Mouse (Mus musculus) midbrain, embryonic 13.5 days (tissue): Measurements from ENCODE around the gene Bmpr1b. TPM values are rescaled to one million over a fixed set of nuclear protein-coding genes. Genes with fewer than 3 reads are reported as not detected.

ENCODE experiments used
- ATAC-seq: fragments of 200-750 bp; cut with Nextera tagmentation; 2 replicates; pipeline ENCODE4 v1.8.0; 2017; ENCODE audit warnings: mild to moderate bottlenecking, moderate TSS enrichment, moderate library complexity
- H3K27ac ChIP-seq: fragments of 300-500 bp; sonication (generic); 2 replicates; pipeline ENCODE4 v1.5.1; 2015; ENCODE audit warnings: inconsistent platforms, mild to moderate bottlenecking, moderate library complexity
- H3K27me3 ChIP-seq: fragments of 300-500 bp; sonication (generic); 2 replicates; pipeline ENCODE4 v1.6.1; 2015; ENCODE audit warnings: mild to moderate bottlenecking, inconsistent platforms
- H3K36me3 ChIP-seq: fragments of 300-500 bp; sonication (generic); 2 replicates; pipeline ENCODE4 v1.6.1; 2015; ENCODE audit warnings: mild to moderate bottlenecking, inconsistent platforms
- H3K4me1 ChIP-seq: fragments of 300-500 bp; sonication (generic); replicated peaks from 2 replicates; pipeline ENCODE4 v1.6.1; 2015; ENCODE audit warnings: inconsistent platforms
- H3K4me2 ChIP-seq: fragments of 300-500 bp; sonication (generic); replicated peaks from 2 replicates; pipeline ENCODE4 v1.6.1; 2015; ENCODE audit warnings: moderate library complexity, mild to moderate bottlenecking, inconsistent platforms
- H3K4me3 ChIP-seq: fragments of 300-500 bp; sonication (generic); replicated peaks from 2 replicates; pipeline ENCODE4 v1.5.1; 2015; ENCODE audit warnings: mild to moderate bottlenecking, inconsistent platforms
- H3K9ac ChIP-seq: fragments of 300-500 bp; sonication (generic); replicated peaks from 2 replicates; pipeline ENCODE4 v1.6.1; 2015; ENCODE audit warnings: mild to moderate bottlenecking, inconsistent platforms
- H3K9me3 ChIP-seq: fragments of 300-500 bp; sonication (generic); 2 replicates; pipeline ENCODE4 v1.6.1; 2016; ENCODE audit warnings: mild to moderate bottlenecking, inconsistent platforms
- WGBS: fragments of 180-500 bp; shearing (Covaris S2); methylation state at CpG from one replicate; pipeline ENCODE4 v1.1.7; 2015; 5-methylcytosine and 5-hydroxymethylcytosine counted together
- polyA plus RNA-seq: library from polyadenylated mRNA; unstranded; fragments of >200 nt; fragmentation: Nextera tagmentation; extraction: Ambion mirVana; gene quantifications from 2 replicates; pipeline ENCODE4 v1.2.1, GENCODE M21; 2015

Gene Bmpr1b
- polyA plus RNA-seq, 1 experiment from 2014 or later, result 2.8 TPM

- no peak overlapping the region for H3K4me3 ChIP-seq
- 0 out of 2 replicates have a peak, but pooled peaks cover 5% of the 10 kb centered on the region for H3K4me1 ChIP-seq
- no peak overlapping the region for H3K4me2 ChIP-seq
- H3K9ac ChIP-seq, result no peak overlapping the region
- no peaks in the 10 kb centered on the region for H3K27me3 ChIP-seq
- no peak overlapping the region for H3K27ac ChIP-seq
- ATAC-seq, result no peak
- no peaks in the 10 kb centered on the region for H3K9me3 ChIP-seq
- WGBS, result 79% methylated on average over 7 of the region's 7 CpGs
- no peaks in the 10 kb centered on the region for H3K36me3 ChIP-seq
Observed at GRCm38 (mm10) chr3:141850141-141850540, 319.1 kb downstream of the Bmpr1b start.

GRCm38 (mm10) chr3:141849206-141849605 lies 320.0 kb downstream of the Bmpr1b start:
- Histone ChIP-seq H3K9ac (no peak overlapping the region), H3K4me1 (0 out of 2 replicates have a peak, but pooled peaks cover 5% of the 10 kb centered on the region), H3K4me2 (no peak overlapping the region), H3K9me3 (no peaks in the 10 kb centered on the region), H3K36me3 (no peaks in the 10 kb centered on the region), H3K4me3 (no peak overlapping the region), H3K27ac (no peak overlapping the region), H3K27me3 (no peaks in the 10 kb centered on the region)
- no peak for ATAC-seq
- WGBS, result 29% methylated on average over 1 of the region's 1 CpGs

- H3K4me3 ChIP-seq, result no peak overlapping the region
- ATAC-seq, result no peak
- 42% methylated on average over 7 of the region's 7 CpGs for WGBS
- H3K27me3 ChIP-seq, result no peaks in the 10 kb centered on the region
- H3K4me1 ChIP-seq, result no peaks in the 10 kb centered on the region
- no peak overlapping the region for H3K9ac ChIP-seq
- H3K9me3 ChIP-seq, result no peaks in the 10 kb centered on the region
- no peak overlapping the region for H3K27ac ChIP-seq
- H3K36me3 ChIP-seq, result no peaks in the 10 kb centered on the region
- H3K4me2 ChIP-seq, result no peak overlapping the region
Observed at GRCm38 (mm10) chr3:141838864-141839263, 330.4 kb downstream of the Bmpr1b start.

GRCm38 (mm10) chr3:141831135-141831534 lies 338.1 kb downstream of the Bmpr1b start:
- Histone ChIP-seq H3K4me3 (no peak overlapping the region), H3K27me3 (no peaks in the 10 kb centered on the region), H3K4me1 (no peaks in the 10 kb centered on the region), H3K9me3 (no peaks in the 10 kb centered on the region), H3K4me2 (no peak overlapping the region), H3K36me3 (no peaks in the 10 kb centered on the region), H3K27ac (no peak overlapping the region), H3K9ac (no peak overlapping the region)
- 15% methylated on average over 3 of the region's 3 CpGs for WGBS
- ATAC-seq, result peak; percentile 86

- Histone ChIP-seq H3K9ac (no peak overlapping the region), H3K27ac (no peak overlapping the region)
Observed at GRCm38 (mm10) chr3:141828301-141828700, 340.9 kb downstream of the Bmpr1b start.

GRCm38 (mm10) chr3:141819331-141819941 lies 349.8 kb downstream of the Bmpr1b start:
- Histone ChIP-seq H3K36me3 (no peaks in the 10 kb centered on the region), H3K27ac (peak overlapping the region; percentile 76), H3K4me2 (peak overlapping the region; percentile 47), H3K9ac (no peak overlapping the region), H3K9me3 (no peaks in the 10 kb centered on the region), H3K4me1 (peaks cover 24% of the 10 kb centered on the region), H3K4me3 (peak overlapping the region; percentile 13), H3K27me3 (0 out of 2 replicates have a peak, but pooled peaks cover 8% of the 10 kb centered on the region)
- peak; percentile 97 for ATAC-seq
- 3% methylated on average over 13 of the region's 13 CpGs for WGBS

More at GRCm38 (mm10) chr3:141828301-141828700, 340.9 kb downstream of the Bmpr1b start:
- no peak overlapping the region for H3K4me2 ChIP-seq
- H3K27me3 ChIP-seq, result no peaks in the 10 kb centered on the region
- H3K4me3 ChIP-seq, result no peak overlapping the region
- WGBS, result 93% methylated on average over 5 of the region's 5 CpGs
- no peaks in the 10 kb centered on the region for H3K4me1 ChIP-seq
- no peaks in the 10 kb centered on the region for H3K9me3 ChIP-seq
- ATAC-seq, result no peak
- no peaks in the 10 kb centered on the region for H3K36me3 ChIP-seq

GRCm38 (mm10) chr3:141818615-141819312 lies 350.5 kb downstream of the Bmpr1b start:
- Histone ChIP-seq H3K27ac (peak overlapping the region; percentile 76), H3K4me1 (peaks cover 24% of the 10 kb centered on the region), H3K4me2 (peak overlapping the region; percentile 47), H3K9ac (no peak overlapping the region), H3K4me3 (peak overlapping the region; percentile 13; the same call in 1 of the 2 replicates), H3K27me3 (0 out of 2 replicates have a peak, but pooled peaks cover 8% of the 10 kb centered on the region), H3K36me3 (no peaks in the 10 kb centered on the region), H3K9me3 (no peaks in the 10 kb centered on the region)
- 7% methylated on average over 3 of the region's 3 CpGs for WGBS
- ATAC-seq, result peak; percentile 74

- Histone ChIP-seq H3K27ac (no peak overlapping the region), H3K4me2 (no peak overlapping the region), H3K4me3 (no peak overlapping the region), H3K36me3 (no peaks in the 10 kb centered on the region), H3K4me1 (peaks cover 27% of the 10 kb centered on the region), H3K9ac (no peak overlapping the region), H3K27me3 (0 out of 2 replicates have a peak, but pooled peaks cover 8% of the 10 kb centered on the region), H3K9me3 (no peaks in the 10 kb centered on the region)
- ATAC-seq, result no peak
- WGBS, result 68% methylated on average over 1 of the region's 1 CpGs
Observed at GRCm38 (mm10) chr3:141814776-141815175, 354.4 kb downstream of the Bmpr1b start.

- H3K27ac ChIP-seq, result no peak overlapping the region; the same call in 1 of the 2 replicates
- no peak overlapping the region for H3K4me3 ChIP-seq
- no peak for ATAC-seq
- no peaks in the 10 kb centered on the region for H3K36me3 ChIP-seq
- H3K9ac ChIP-seq, result no peak overlapping the region
- H3K9me3 ChIP-seq, result no peaks in the 10 kb centered on the region
- peaks cover 13% of the 10 kb centered on the region for H3K4me1 ChIP-seq
- H3K4me2 ChIP-seq, result no peak overlapping the region
- 14% methylated on average over 2 of the region's 2 CpGs for WGBS
- no peaks in the 10 kb centered on the region for H3K27me3 ChIP-seq
Observed at GRCm38 (mm10) chr3:141811348-141811747, 357.9 kb downstream of the Bmpr1b start.

- no peak overlapping the region for H3K4me3 ChIP-seq
- peaks cover 13% of the 10 kb centered on the region for H3K4me1 ChIP-seq
- no peak overlapping the region for H3K9ac ChIP-seq
- 44% methylated on average over 7 of the region's 7 CpGs for WGBS
- no peaks in the 10 kb centered on the region for H3K9me3 ChIP-seq
- H3K27me3 ChIP-seq, result no peaks in the 10 kb centered on the region
- H3K36me3 ChIP-seq, result no peaks in the 10 kb centered on the region
- peak; percentile 53 for ATAC-seq
- peak overlapping the region; percentile 19; the same call in 1 of the 2 replicates for H3K27ac ChIP-seq
- no peak overlapping the region for H3K4me2 ChIP-seq
Observed at GRCm38 (mm10) chr3:141810944-141811343, 358.3 kb downstream of the Bmpr1b start.

GRCm38 (mm10) chr3:141809581-141809980 lies 359.6 kb downstream of the Bmpr1b start:
- 75% methylated on average over 3 of the region's 3 CpGs for WGBS
- Histone ChIP-seq H3K9me3 (no peaks in the 10 kb centered on the region), H3K27ac (no peak overlapping the region), H3K4me1 (peaks cover 9% of the 10 kb centered on the region), H3K4me3 (no peak overlapping the region), H3K4me2 (no peak overlapping the region), H3K9ac (no peak overlapping the region), H3K36me3 (no peaks in the 10 kb centered on the region), H3K27me3 (no peaks in the 10 kb centered on the region)
- ATAC-seq, result no peak

GRCm38 (mm10) chr3:141804133-141804532 lies 365.1 kb downstream of the Bmpr1b start:
- no peak overlapping the region for H3K4me2 ChIP-seq
- 80% methylated on average over 5 of the region's 5 CpGs for WGBS

More at GRCm38 (mm10) chr3:141804133-141804532, 365.1 kb downstream of the Bmpr1b start:
- H3K27me3 ChIP-seq, result no peaks in the 10 kb centered on the region
- H3K4me1 ChIP-seq, result no peaks in the 10 kb centered on the region
- no peaks in the 10 kb centered on the region for H3K9me3 ChIP-seq
- no peak overlapping the region for H3K9ac ChIP-seq
- H3K4me3 ChIP-seq, result no peak overlapping the region
- no peaks in the 10 kb centered on the region for H3K36me3 ChIP-seq
- ATAC-seq, result no peak
- no peak overlapping the region for H3K27ac ChIP-seq
